Mouse (Mus musculus): Measurements from ENCODE around the gene Wnt7a. TPM values are rescaled to one million over a fixed set of nuclear protein-coding genes. Genes with fewer than 3 reads are reported as not detected.

Gene Wnt7a
- polyA plus RNA-seq, 1 experiment: not detected

DNA sequence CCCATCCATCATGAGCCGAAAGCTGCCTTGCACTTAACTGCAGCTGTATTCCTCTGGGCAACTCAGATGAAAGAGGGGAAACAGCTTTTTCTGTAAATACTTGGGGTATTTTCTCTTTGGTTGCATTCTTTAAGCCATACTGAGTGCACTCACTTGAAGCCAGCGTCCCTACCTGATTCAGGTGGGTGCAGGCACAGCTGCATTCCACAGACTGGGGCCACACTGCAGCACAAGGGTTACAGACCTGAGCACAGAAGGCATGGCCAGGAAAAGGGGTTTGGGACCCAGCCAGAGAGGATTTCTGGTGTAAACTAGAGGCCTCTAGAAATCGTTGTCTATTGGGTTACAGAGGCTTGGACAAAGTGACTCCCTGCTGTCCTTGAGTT lies 38.6 kb downstream of the Wnt7a start:
- Histone ChIP-seq H3K27me3 (ENCODE audit: control insufficient read depth, insufficient read depth, insufficient read length) (peaks cover 25% of the 10 kb centered on the region), H3K36me3 (ENCODE audit: control insufficient read depth, insufficient read depth) (no peaks in the 10 kb centered on the region), H3ac (ENCODE audit: control insufficient read depth, insufficient read length) (no peak overlapping the region), H3K4me2 (ENCODE audit: low read depth) (no peak overlapping the region), H3K4me3 (no peak overlapping the region), H3K79me2 (ENCODE audit: control insufficient read depth, insufficient read depth) (no peaks in the 10 kb centered on the region)
- TF ChIP-seq POLR2AphosphoS2 (IDR thresholded peaks at IDR 0.05; ENCODE audit: insufficient read length, low read depth) (no peak), E2F4 (IDR thresholded peaks at IDR 0.05; ENCODE audit: insufficient read depth) (no peak), TCF3 (IDR thresholded peaks at IDR 0.05; ENCODE audit: insufficient read length, low read depth) (no peak)

- Histone ChIP-seq H3K4me3 (no peak overlapping the region), H3ac (ENCODE audit: control insufficient read depth, insufficient read length) (no peak overlapping the region), H3K4me2 (ENCODE audit: low read depth) (no peak overlapping the region), H3K79me2 (ENCODE audit: control insufficient read depth, insufficient read depth) (no peaks in the 10 kb centered on the region), H3K27me3 (ENCODE audit: control insufficient read depth, insufficient read depth, insufficient read length) (peaks cover 25% of the 10 kb centered on the region), H3K36me3 (ENCODE audit: control insufficient read depth, insufficient read depth) (no peaks in the 10 kb centered on the region)
- TF ChIP-seq E2F4 (IDR thresholded peaks at IDR 0.05; ENCODE audit: insufficient read depth) (no peak), MYOG (IDR thresholded peaks at IDR 0.05; ENCODE audit: control insufficient read depth in 1 of 3, insufficient read depth in 1 of 3, insufficient read length in 2 of 3, low read depth in 2 of 3) (no peak)
Measured at GRCm38 (mm10) chr6:91371912-91372585, 39.1 kb downstream of the Wnt7a start.

- Histone ChIP-seq H3ac (ENCODE audit: control insufficient read depth, insufficient read length) (no peak overlapping the region), H3K27me3 (ENCODE audit: control insufficient read depth, insufficient read depth, insufficient read length) (peaks cover 47% of the 10 kb centered on the region), H3K36me3 (ENCODE audit: control insufficient read depth, insufficient read depth) (no peaks in the 10 kb centered on the region), H3K79me2 (ENCODE audit: control insufficient read depth, insufficient read depth) (no peaks in the 10 kb centered on the region), H3K4me3 (no peak overlapping the region), H3K4me2 (ENCODE audit: low read depth) (no peak overlapping the region)
- TF ChIP-seq MAX (IDR thresholded peaks at IDR 0.05; ENCODE audit: low read depth): no peak
- no peak for TF ChIP-seq POLR2AphosphoS2 (IDR thresholded peaks at IDR 0.05; ENCODE audit: insufficient read length, low read depth)
- no peak for TF ChIP-seq POLR2A (IDR thresholded peaks at IDR 0.05; ENCODE audit: insufficient read length, low read depth)
- no peak for TF ChIP-seq E2F4 (IDR thresholded peaks at IDR 0.05; ENCODE audit: insufficient read depth)
- TF ChIP-seq TCF12 (IDR thresholded peaks at IDR 0.05; ENCODE audit: insufficient read depth, poor library complexity, severe bottlenecking): no peak
- no peak for TF ChIP-seq REST (IDR thresholded peaks at IDR 0.05; ENCODE audit: insufficient read depth, insufficient read length)
- no peak for TF ChIP-seq SRF (IDR thresholded peaks at IDR 0.05; ENCODE audit: control insufficient read depth, insufficient read length, low read depth)
- no peak for TF ChIP-seq USF1 (IDR thresholded peaks at IDR 0.05; ENCODE audit: low read depth)
Measured at GRCm38 (mm10) chr6:91366781-91367180, 44.4 kb downstream of the Wnt7a start.

GRCm38 (mm10) chr6:91365480-91365879 lies 45.7 kb downstream of the Wnt7a start:
- no peak overlapping the region for H3ac ChIP-seq (ENCODE audit: control insufficient read depth, insufficient read length)
- no peak overlapping the region for H3K4me3 ChIP-seq
- H3K79me2 ChIP-seq (ENCODE audit: control insufficient read depth, insufficient read depth): no peaks in the 10 kb centered on the region
- H3K4me2 ChIP-seq (ENCODE audit: low read depth): no peak overlapping the region
- H3K27me3 ChIP-seq (ENCODE audit: control insufficient read depth, insufficient read depth, insufficient read length): peaks cover 54% of the 10 kb centered on the region
- TF ChIP-seq CEBPB (IDR thresholded peaks at IDR 0.05; ENCODE audit: insufficient read depth, poor library complexity, severe bottlenecking): no peak
- TF ChIP-seq E2F4 (IDR thresholded peaks at IDR 0.05; ENCODE audit: insufficient read depth): no peak
- no peak for TF ChIP-seq MYOD1 (IDR thresholded peaks at IDR 0.05; ENCODE audit: control insufficient read depth in 1 of 3, insufficient read length in 2 of 3, low read depth in 2 of 3)
- TF ChIP-seq TCF12 (IDR thresholded peaks at IDR 0.05; ENCODE audit: insufficient read depth, poor library complexity, severe bottlenecking): no peak
- no peak for TF ChIP-seq MAX (IDR thresholded peaks at IDR 0.05; ENCODE audit: low read depth)
- no peaks in the 10 kb centered on the region for H3K36me3 ChIP-seq (ENCODE audit: control insufficient read depth, insufficient read depth)

GRCm38 (mm10) chr6:91362756-91363155 lies 48.4 kb downstream of the Wnt7a start:
- H3K79me2 ChIP-seq (ENCODE audit: control insufficient read depth, insufficient read depth): no peaks in the 10 kb centered on the region
- H3ac ChIP-seq (ENCODE audit: control insufficient read depth, insufficient read length): no peak overlapping the region
- peaks cover 57% of the 10 kb centered on the region for H3K27me3 ChIP-seq (ENCODE audit: control insufficient read depth, insufficient read depth, insufficient read length)
- H3K36me3 ChIP-seq (ENCODE audit: control insufficient read depth, insufficient read depth): no peaks in the 10 kb centered on the region
- H3K4me2 ChIP-seq (ENCODE audit: low read depth): no peak overlapping the region
- TF ChIP-seq TCF3 (IDR thresholded peaks at IDR 0.05; ENCODE audit: insufficient read length, low read depth) (no peak), MAX (IDR thresholded peaks at IDR 0.05; ENCODE audit: low read depth) (no peak), E2F4 (IDR thresholded peaks at IDR 0.05; ENCODE audit: insufficient read depth) (no peak), REST (IDR thresholded peaks at IDR 0.05; ENCODE audit: insufficient read depth, insufficient read length) (no peak), USF1 (IDR thresholded peaks at IDR 0.05; ENCODE audit: low read depth) (no peak), MYOD1 (IDR thresholded peaks at IDR 0.05; ENCODE audit: control insufficient read depth in 1 of 3, insufficient read length in 2 of 3, low read depth in 2 of 3) (no peak), CEBPB (IDR thresholded peaks at IDR 0.05; ENCODE audit: insufficient read depth, poor library complexity, severe bottlenecking) (no peak), TCF12 (IDR thresholded peaks at IDR 0.05; ENCODE audit: insufficient read depth, poor library complexity, severe bottlenecking) (no peak), POLR2AphosphoS2 (IDR thresholded peaks at IDR 0.05; ENCODE audit: insufficient read length, low read depth) (no peak), SRF (IDR thresholded peaks at IDR 0.05; ENCODE audit: control insufficient read depth, insufficient read length, low read depth) (no peak), POLR2A (IDR thresholded peaks at IDR 0.05; ENCODE audit: insufficient read length, low read depth) (no peak), MYOG (IDR thresholded peaks at IDR 0.05; ENCODE audit: control insufficient read depth in 1 of 3, insufficient read depth in 1 of 3, insufficient read length in 2 of 3, low read depth in 2 of 3) (no peak)
- no peak overlapping the region for H3K4me3 ChIP-seq

Data from myocyte (in vitro differentiated cells).